Mouse (Mus musculus) midbrain, embryonic 16.5 days (tissue): ENCODE measurements around the gene Xrcc6. TPM values are rescaled to one million over a fixed set of nuclear protein-coding genes. Genes with fewer than 3 reads are reported as not detected.
A peak's percentile ranks its signal among the peaks of the same experiment; 100 is the strongest.

Experiments used
- ATAC-seq: fragments of 200-750 bp; cut with Nextera tagmentation; 2 replicates; pipeline ENCODE4 v1.8.0; 2017; ENCODE audit warnings: moderate TSS enrichment
- H3K27ac ChIP-seq: fragments of 300-500 bp; sonication (generic); 2 replicates; pipeline ENCODE4 v1.5.1; 2014; ENCODE audit warnings: mild to moderate bottlenecking, low read length, mixed read lengths
- H3K27me3 ChIP-seq: fragments of 300-500 bp; sonication (generic); 2 replicates; pipeline ENCODE4 v1.6.1; 2014; ENCODE audit warnings: low read depth, low read length, mixed read lengths; ENCODE audit not compliant: control insufficient read depth, insufficient read depth
- H3K36me3 ChIP-seq: fragments of 300-500 bp; sonication (generic); 2 replicates; pipeline ENCODE4 v1.6.1; 2014; ENCODE audit warnings: mild to moderate bottlenecking, low read length, moderate library complexity, mixed read lengths; ENCODE audit not compliant: control insufficient read depth, insufficient read depth
- H3K4me1 ChIP-seq: fragments of 300-500 bp; sonication (generic); 2 replicates; pipeline ENCODE4 v1.6.1; 2014; ENCODE audit warnings: mild to moderate bottlenecking, low read length, mixed read lengths; ENCODE audit not compliant: control insufficient read depth, insufficient read depth
- H3K4me2 ChIP-seq: fragments of 300-500 bp; sonication (generic); 2 replicates; pipeline ENCODE4 v1.6.1; 2014; ENCODE audit warnings: mild to moderate bottlenecking, low read length, mixed read lengths
- H3K4me3 ChIP-seq: fragments of 300-500 bp; sonication (generic); 2 replicates; pipeline ENCODE4 v1.5.1; 2014; ENCODE audit warnings: low read depth, mild to moderate bottlenecking, low read length, moderate library complexity, mixed read lengths
- H3K9ac ChIP-seq: fragments of 300-500 bp; sonication (generic); 2 replicates; pipeline ENCODE4 v1.6.1; 2014; ENCODE audit warnings: low read depth, low read length, mixed read lengths
- H3K9me3 ChIP-seq: fragments of 300-500 bp; sonication (generic); replicated peaks from 2 replicates; pipeline ENCODE4 v1.6.1; 2014; ENCODE audit warnings: mild to moderate bottlenecking, low read length, mixed read lengths; ENCODE audit not compliant: control insufficient read depth, poor library complexity, severe bottlenecking
- WGBS: fragments of 180-500 bp; shearing (Covaris S2); extraction: QIAGEN DNeasy Blood & Tissue Kit; methylation state at CpG from one replicate; pipeline ENCODE4 v1.1.7; 2014; 5-methylcytosine and 5-hydroxymethylcytosine counted together
- polyA plus RNA-seq: library from polyadenylated mRNA; unstranded; fragments of >200 nt; fragmentation: Nextera tagmentation; extraction: Ambion mirVana; gene quantifications from 2 replicates; pipeline ENCODE4 v1.2.1, GENCODE M21; 2015

Gene Xrcc6
- polyA plus RNA-seq: 36.5 and 37.3 TPM in 2 replicates

- WGBS: 80% methylated on average over 3 of the region's 3 CpGs
- no peaks in the 10 kb centered on the region for H3K27me3 ChIP-seq
- no peak within 1 kb of the TSS for H3K4me2 ChIP-seq
- no peak within 1 kb of the TSS for H3K4me3 ChIP-seq
- no peak for ATAC-seq
- H3K9me3 ChIP-seq: no peaks in the 10 kb centered on the region
- no peak within 1 kb of the TSS for H3K9ac ChIP-seq
- no peak within 1 kb of the TSS for H3K27ac ChIP-seq
- no peaks in the 10 kb centered on the region for H3K36me3 ChIP-seq
- peaks cover 3% of the 10 kb centered on the region; the same call in 1 of the 2 replicates for H3K4me1 ChIP-seq
Observed at GRCm38 (mm10) chr15:81987646-81988045, at the start of gene Xrcc6. Gene Xrcc6 (plus strand): TSS chr15:81987835.

- H3K4me3 ChIP-seq: peak overlapping the region; percentile 76
- peaks cover 3% of the 10 kb centered on the region for H3K36me3 ChIP-seq
- 20% methylated on average over 2 of the region's 2 CpGs for WGBS
- H3K9ac ChIP-seq: peak overlapping the region; percentile 76
- 0 out of 2 replicates have a peak, but pooled peaks have one; percentile 22 for ATAC-seq
- H3K4me2 ChIP-seq: peak overlapping the region; percentile 61
- no peaks in the 10 kb centered on the region for H3K9me3 ChIP-seq
- peak overlapping the region; percentile 88 for H3K27ac ChIP-seq
- H3K27me3 ChIP-seq: no peaks in the 10 kb centered on the region
- H3K4me1 ChIP-seq: peaks cover 31% of the 10 kb centered on the region
Observed at GRCm38 (mm10) chr15:81938246-81938645, 49.4 kb upstream of the Xrcc6 start.

GRCm38 (mm10) chr15:81939157-81939715 is 48.4 kb upstream of the Xrcc6 start:
- 87% methylated on average over 10 of the region's 10 CpGs for WGBS
- Histone ChIP-seq H3K27ac (no peak overlapping the region), H3K9ac (peak overlapping the region; percentile 39; the same call in 1 of the 2 replicates), H3K27me3 (no peaks in the 10 kb centered on the region), H3K4me1 (peaks cover 33% of the 10 kb centered on the region), H3K36me3 (peaks cover 3% of the 10 kb centered on the region), H3K9me3 (no peaks in the 10 kb centered on the region), H3K4me2 (peak overlapping the region; percentile 61; the same call in 1 of the 2 replicates), H3K4me3 (no peak overlapping the region)
- no peak for ATAC-seq

DNA sequence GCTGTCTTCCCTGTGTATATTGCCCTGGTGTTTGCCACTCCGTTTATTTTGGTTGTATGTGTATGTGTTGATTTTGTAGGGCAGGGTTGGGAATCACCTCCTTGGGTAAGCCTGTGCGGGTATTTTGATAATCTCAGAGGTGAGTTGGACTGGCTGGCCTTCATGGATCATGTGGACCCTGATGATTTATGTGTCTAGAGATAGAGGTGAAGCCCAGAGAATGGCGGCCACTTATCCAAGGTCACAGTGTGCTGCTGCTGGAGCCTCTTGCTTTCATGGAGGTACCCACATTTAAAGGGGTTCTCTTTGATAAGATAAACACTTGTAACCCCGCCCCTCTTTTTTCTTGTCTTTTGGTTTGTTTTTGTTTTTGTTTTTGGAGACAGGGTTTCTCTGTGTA is 47.9 kb upstream of the Xrcc6 start:
- peaks cover 3% of the 10 kb centered on the region for H3K36me3 ChIP-seq
- no peak overlapping the region for H3K9ac ChIP-seq
- H3K4me1 ChIP-seq: peaks cover 33% of the 10 kb centered on the region
- ATAC-seq: no peak
- WGBS: 95% methylated on average over 4 of the region's 4 CpGs
- H3K27me3 ChIP-seq: no peaks in the 10 kb centered on the region
- H3K9me3 ChIP-seq: no peaks in the 10 kb centered on the region
- H3K4me3 ChIP-seq: no peak overlapping the region
- H3K4me2 ChIP-seq: no peak overlapping the region
- no peak overlapping the region for H3K27ac ChIP-seq

- no peak overlapping the region for H3K4me3 ChIP-seq
- H3K27ac ChIP-seq: no peak overlapping the region
- H3K4me1 ChIP-seq: peaks cover 33% of the 10 kb centered on the region
- no peak overlapping the region for H3K4me2 ChIP-seq
- H3K36me3 ChIP-seq: peaks cover 3% of the 10 kb centered on the region
- H3K9ac ChIP-seq: no peak overlapping the region
- H3K9me3 ChIP-seq: no peaks in the 10 kb centered on the region
- WGBS: 94% methylated on average over 5 of the region's 5 CpGs
- no peak for ATAC-seq
- H3K27me3 ChIP-seq: no peaks in the 10 kb centered on the region
Observed at GRCm38 (mm10) chr15:81940219-81940618, 47.4 kb upstream of the Xrcc6 start.

DNA sequence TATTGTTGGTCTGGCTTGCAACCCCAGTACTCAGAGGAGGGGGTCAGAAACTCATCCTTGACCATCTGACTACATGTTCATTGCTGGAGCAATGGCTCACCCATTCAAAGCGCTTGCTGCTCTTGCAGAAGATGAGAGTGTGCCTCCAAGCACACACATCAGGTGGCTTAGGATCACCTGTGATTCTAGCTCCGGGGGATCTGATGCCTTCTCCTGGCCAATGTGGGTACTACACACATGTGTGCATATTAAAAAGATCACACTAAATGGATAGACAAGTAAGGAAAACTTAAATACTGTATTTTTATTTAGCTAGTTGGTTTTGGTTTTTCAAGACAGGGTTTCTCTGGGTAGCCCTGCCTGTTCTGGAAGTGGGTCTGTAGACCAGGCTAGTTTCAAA is 46.6 kb upstream of the Xrcc6 start:
- H3K27me3 ChIP-seq: no peaks in the 10 kb centered on the region
- ATAC-seq: no peak
- 90% methylated on average over 2 of the region's 2 CpGs for WGBS
- H3K27ac ChIP-seq: no peak overlapping the region
- no peaks in the 10 kb centered on the region for H3K9me3 ChIP-seq
- H3K36me3 ChIP-seq: peaks cover 3% of the 10 kb centered on the region
- peaks cover 31% of the 10 kb centered on the region for H3K4me1 ChIP-seq
- no peak overlapping the region for H3K9ac ChIP-seq
- no peak overlapping the region for H3K4me3 ChIP-seq
- H3K4me2 ChIP-seq: no peak overlapping the region

DNA sequence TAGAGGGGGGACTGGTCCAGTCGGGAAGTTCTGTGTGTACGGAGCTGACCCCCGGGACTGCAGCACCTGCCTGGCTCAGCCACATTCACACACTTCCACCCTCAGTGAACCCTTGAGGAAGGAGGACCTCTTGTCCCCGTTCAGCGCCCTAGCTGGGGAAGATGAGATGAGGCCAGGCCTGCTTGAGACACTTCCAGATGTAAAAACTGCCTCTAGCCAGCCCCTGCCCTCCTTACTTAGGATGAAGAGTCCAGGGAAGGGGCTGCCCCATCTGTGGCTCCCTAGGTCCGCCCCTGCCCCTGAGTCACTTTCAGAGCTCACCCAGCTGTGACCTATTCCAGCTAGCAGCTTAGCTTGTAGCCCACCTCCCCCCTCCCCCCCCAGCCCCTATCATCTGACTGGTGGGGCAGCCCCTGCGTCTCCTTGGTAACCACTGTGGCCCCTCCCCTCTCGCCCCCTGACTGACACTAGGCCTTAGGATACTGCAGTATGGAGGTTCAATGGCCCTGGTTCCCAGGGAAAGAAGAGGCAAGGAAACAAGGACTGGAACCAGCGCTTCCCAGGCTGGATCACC is 44.4 kb upstream of the Xrcc6 start:
- H3K27me3 ChIP-seq: no peaks in the 10 kb centered on the region
- no peaks in the 10 kb centered on the region for H3K9me3 ChIP-seq
- H3K36me3 ChIP-seq: peaks cover 17% of the 10 kb centered on the region
- H3K4me3 ChIP-seq: no peak overlapping the region
- no peak overlapping the region for H3K9ac ChIP-seq
- 8% methylated on average over 9 of the region's 9 CpGs for WGBS
- H3K4me2 ChIP-seq: no peak overlapping the region
- no peak overlapping the region for H3K27ac ChIP-seq
- peaks cover 21% of the 10 kb centered on the region for H3K4me1 ChIP-seq
- ATAC-seq: 0 out of 2 replicates have a peak, but pooled peaks have one; percentile 14

GRCm38 (mm10) chr15:81949076-81949475 is 38.6 kb upstream of the Xrcc6 start:
- no peaks in the 10 kb centered on the region for H3K9me3 ChIP-seq
- H3K4me1 ChIP-seq: no peaks in the 10 kb centered on the region
- H3K9ac ChIP-seq: no peak overlapping the region
- no peak for ATAC-seq
- H3K27me3 ChIP-seq: no peaks in the 10 kb centered on the region
- H3K36me3 ChIP-seq: peaks cover 24% of the 10 kb centered on the region
- 89% methylated on average over 10 of the region's 10 CpGs for WGBS
- H3K4me3 ChIP-seq: no peak overlapping the region
- H3K4me2 ChIP-seq: no peak overlapping the region
- no peak overlapping the region for H3K27ac ChIP-seq

- H3K36me3 ChIP-seq: peaks cover 30% of the 10 kb centered on the region
Observed at GRCm38 (mm10) chr15:81949476-81950131, 38.0 kb upstream of the Xrcc6 start.

More at GRCm38 (mm10) chr15:81949476-81950131, 38.0 kb upstream of the Xrcc6 start:
- no peak for ATAC-seq
- Histone ChIP-seq H3K9me3 (no peaks in the 10 kb centered on the region), H3K4me1 (no peaks in the 10 kb centered on the region), H3K27ac (no peak overlapping the region), H3K4me3 (no peak overlapping the region), H3K27me3 (no peaks in the 10 kb centered on the region), H3K4me2 (no peak overlapping the region), H3K9ac (no peak overlapping the region)
- WGBS: 77% methylated on average over 11 of the region's 11 CpGs
